Mouse (Mus musculus) adrenal gland, adult 18-20 months (tissue): ENCODE results near the gene Cep68. TPM values are rescaled to one million over a fixed set of nuclear protein-coding genes. Genes with fewer than 3 reads are reported as not detected.
"Not testable (repeated sequence)": the region's sequence is repeated elsewhere in the genome, so short reads cannot be mapped to it uniquely, and the experiment has no call there.

Source experiments
- DNase-seq, 2 experiments: peaks; one replicate each; pipeline ENCODE4 v3.0.0; 2021 to 2022; ENCODE audit warnings: low spot score in 2 of 2
- total RNA-seq, 2 experiments: library from RNA; stranded (reverse); gene quantifications; 1 replicate in 1 of 2; 2 replicates in 1 of 2; pipeline ENCODE4 v1.2.3; 2021

The Cep68 gene
- total RNA-seq, 2 experiments from 2014 or later: 18.9 to 20.9 TPM

- no peak for DNase-seq
Observed at GRCm38 (mm10) chr11:20243214-20243913, 5.9 kb downstream of the Cep68 start.

- DNase-seq: no peak
Observed at GRCm38 (mm10) chr11:20242366-20243056, 6.7 kb downstream of the Cep68 start.

- DNase-seq: no peak
Observed at GRCm38 (mm10) chr11:20241311-20241710, 7.9 kb downstream of the Cep68 start.

GRCm38 (mm10) chr11:20240331-20240730 lies 8.9 kb downstream of the Cep68 start:
- DNase-seq: no peak

- DNase-seq: no peak
Observed at GRCm38 (mm10) chr11:20239279-20239861, 9.9 kb downstream of the Cep68 start.

- DNase-seq: no peak
Observed at GRCm38 (mm10) chr11:20237976-20238375, 11.3 kb downstream of the Cep68 start.

- DNase-seq: no peak
Observed at GRCm38 (mm10) chr11:20237018-20237417, 12.2 kb downstream of the Cep68 start.

GRCm38 (mm10) chr11:20234233-20234632 lies 15.0 kb downstream of the Cep68 start:
- no peak for DNase-seq

- no peak for DNase-seq
Observed at GRCm38 (mm10) chr11:20232016-20232755, 17.0 kb downstream of the Cep68 start.

GRCm38 (mm10) chr11:20231128-20231878 lies 17.9 kb downstream of the Cep68 start:
- DNase-seq: no peak

- no peak for DNase-seq
Observed at GRCm38 (mm10) chr11:20230286-20230685, 18.9 kb downstream of the Cep68 start.

- no peak for DNase-seq
Observed at GRCm38 (mm10) chr11:20229311-20229710, 19.9 kb downstream of the Cep68 start.

GRCm38 (mm10) chr11:20228666-20229065 lies 20.6 kb downstream of the Cep68 start:
- DNase-seq: no peak

GRCm38 (mm10) chr11:20225938-20226337 lies 23.3 kb downstream of the Cep68 start:
- no peak for DNase-seq

- DNase-seq: no peak
Observed at GRCm38 (mm10) chr11:20224196-20224595, 25.0 kb downstream of the Cep68 start.

- DNase-seq: not testable (repeated sequence)
Observed at GRCm38 (mm10) chr11:20221671-20222070, 27.6 kb downstream of the Cep68 start.

GRCm38 (mm10) chr11:20217227-20217626 lies 32.0 kb downstream of the Cep68 start:
- DNase-seq: no peak

GRCm38 (mm10) chr11:20216415-20216814 lies 32.8 kb downstream of the Cep68 start:
- no peak for DNase-seq

- no peak for DNase-seq
Observed at GRCm38 (mm10) chr11:20214779-20215178, 34.5 kb downstream of the Cep68 start.

- DNase-seq: no peak
Observed at GRCm38 (mm10) chr11:20211838-20212237, 37.4 kb downstream of the Cep68 start.

GRCm38 (mm10) chr11:20207589-20207988 lies 41.6 kb downstream of the Cep68 start:
- no peak for DNase-seq
